Mouse (Mus musculus) natural killer cell, adult 2 months (primary cell): ENCODE measurements around the gene Enox1.

Experiments used
- DNase-seq, 2 experiments: peaks; one replicate each; pipeline ENCODE4 v3.0.0; 2022; ENCODE audit warnings: low spot score in 2 of 2

Enox1 gene

GRCm38 (mm10) chr14:77615201-77615600 lies 458.6 kb downstream of the Enox1 start:
- DNase-seq: no peak

- no peak for DNase-seq
Observed at GRCm38 (mm10) chr14:77617250-77617649, 460.7 kb downstream of the Enox1 start.

- DNase-seq: no peak
Observed at GRCm38 (mm10) chr14:77618131-77618805, 461.7 kb downstream of the Enox1 start.

GRCm38 (mm10) chr14:77621473-77622264 lies 465.1 kb downstream of the Enox1 start:
- no peak for DNase-seq

GRCm38 (mm10) chr14:77626557-77627507 lies 470.3 kb downstream of the Enox1 start:
- no peak for DNase-seq

GRCm38 (mm10) chr14:77632466-77633171 lies 476.1 kb downstream of the Enox1 start:
- DNase-seq: no peak

GRCm38 (mm10) chr14:77633172-77633542 lies 476.6 kb downstream of the Enox1 start:
- DNase-seq: no peak

- DNase-seq: no peak
Observed at GRCm38 (mm10) chr14:77636931-77637330, 480.4 kb downstream of the Enox1 start.

GRCm38 (mm10) chr14:77638148-77638547 lies 481.6 kb downstream of the Enox1 start:
- no peak for DNase-seq

- DNase-seq: no peak
Observed at GRCm38 (mm10) chr14:77638616-77639015, 482.1 kb downstream of the Enox1 start.

- no peak for DNase-seq
Observed at GRCm38 (mm10) chr14:77639586-77639985, 483.0 kb downstream of the Enox1 start.

- no peak for DNase-seq
Observed at GRCm38 (mm10) chr14:77642314-77642713, 485.8 kb downstream of the Enox1 start.

GRCm38 (mm10) chr14:77646196-77646595 lies 489.6 kb downstream of the Enox1 start:
- no peak for DNase-seq

GRCm38 (mm10) chr14:77647017-77647416 lies 490.5 kb downstream of the Enox1 start:
- no peak for DNase-seq

- no peak for DNase-seq
Observed at GRCm38 (mm10) chr14:77648305-77648704, 491.7 kb downstream of the Enox1 start.

- DNase-seq: no peak
Observed at GRCm38 (mm10) chr14:77658739-77659138, 502.2 kb downstream of the Enox1 start.

- no peak for DNase-seq
Observed at GRCm38 (mm10) chr14:77662273-77662672, 505.7 kb downstream of the Enox1 start.

- no peak for DNase-seq
Observed at GRCm38 (mm10) chr14:77662994-77663393, 506.4 kb downstream of the Enox1 start.

GRCm38 (mm10) chr14:77668096-77668495 lies 511.5 kb downstream of the Enox1 start:
- no peak for DNase-seq

GRCm38 (mm10) chr14:77669494-77669893 lies 512.9 kb downstream of the Enox1 start:
- no peak for DNase-seq

- DNase-seq: no peak
Observed at GRCm38 (mm10) chr14:77670945-77671344, 514.4 kb downstream of the Enox1 start.
